Mouse (Mus musculus) layer of hippocampus, postnatal 14 days (tissue): Measurements from ENCODE around the gene Rsad1. TPM values are rescaled to one million over a fixed set of nuclear protein-coding genes. Genes with fewer than 3 reads are reported as not detected.

Experiments
- DNase-seq, 2 experiments: peaks; one replicate each; pipeline ENCODE4 v3.0.0; 2021 to 2022; ENCODE audit warnings: low spot score in 2 of 2, mixed read lengths in 1 of 2
- total RNA-seq, 2 experiments: library from RNA; stranded (reverse); gene quantifications; 2 replicates each; pipeline ENCODE4 v1.2.3; 2021

Rsad1 gene
- total RNA-seq, 2 experiments from 2014 or later, result 10.2 to 11.6 TPM

GRCm38 (mm10) chr11:94498093-94498996, 50.7 kb downstream of the Rsad1 start:
- peak; percentile 46 to 57 for DNase-seq

GRCm38 (mm10) chr11:94495415-94495814, 53.6 kb downstream of the Rsad1 start:
- no peak for DNase-seq

GRCm38 (mm10) chr11:94491749-94492099, 57.3 kb downstream of the Rsad1 start:
- DNase-seq, result no peak

- DNase-seq, result peak in 1 of 2 experiments; percentile 56
Measured at GRCm38 (mm10) chr11:94491035-94491748, 57.9 kb downstream of the Rsad1 start.

Other genes with a start within 250 kb of the Rsad1 start
- gene Luc7l3, start 227.3 kb downstream of the Rsad1 start, total RNA-seq, result 100 to 1,000 TPM; 119 to 127 TPM
- gene Ankrd40, start 221.3 kb downstream of the Rsad1 start, total RNA-seq, result 100 to 1,000 TPM in 1 of 2 experiments, 10 to 100 TPM in 1; 99.2 to 104 TPM
- 1 to 10 TPM; 1.8 to 3.8 TPM for gene Abcc3, start 156.3 kb downstream of the Rsad1 start, total RNA-seq
- 10 to 100 TPM; 74.7 to 92.9 TPM for gene Cacna1g, start 75.1 kb downstream of the Rsad1 start, total RNA-seq
- gene Spata20, start 63.1 kb downstream of the Rsad1 start, total RNA-seq, result under 1 TPM; 0.35 to 0.43 TPM
- gene Epn3, start 49.3 kb downstream of the Rsad1 start, total RNA-seq, result 1 to 10 TPM; 3.9 to 5.7 TPM
- gene Mycbpap, start 27.5 kb downstream of the Rsad1 start, total RNA-seq, result 1 to 10 TPM; 1.6 to 5.6 TPM
- gene Chad, start 15.8 kb upstream of the Rsad1 start, total RNA-seq, result 1 to 10 TPM; 1.3 to 2.4 TPM
- gene Acsf2, start 52.6 kb upstream of the Rsad1 start, total RNA-seq, result 10 to 100 TPM; 20.9 to 23.0 TPM
- 10 to 100 TPM; 74.0 to 75.1 TPM for gene Lrrc59, start 80.5 kb upstream of the Rsad1 start, total RNA-seq
- gene Mrpl27, start 104.5 kb upstream of the Rsad1 start, total RNA-seq, result 10 to 100 TPM; 64.5 to 69.6 TPM
- under 1 TPM; 0.60 to 0.78 TPM for gene Eme1, start 104.7 kb upstream of the Rsad1 start, total RNA-seq
- gene Xylt2, start 128.3 kb upstream of the Rsad1 start, total RNA-seq, result 10 to 100 TPM; 27.3 to 36.0 TPM
- gene Gm11541, start 155.2 kb upstream of the Rsad1 start, total RNA-seq, result not detected
- gene Cdc34b, start 192.5 kb upstream of the Rsad1 start, total RNA-seq, result under 1 TPM in 1 of 2 experiments, not detected in 1; 0.45 TPM
- not detected for gene Tmem92, start 233.4 kb upstream of the Rsad1 start, total RNA-seq